Mouse (Mus musculus): ENCODE measurements at regions not wholly inside any gene's neighbourhood (a gene's known extent, or its start where the extent isn't known, plus 50 kb on each side); places are given as distances from the start of the nearest gene placed in this dataset.

DNA sequence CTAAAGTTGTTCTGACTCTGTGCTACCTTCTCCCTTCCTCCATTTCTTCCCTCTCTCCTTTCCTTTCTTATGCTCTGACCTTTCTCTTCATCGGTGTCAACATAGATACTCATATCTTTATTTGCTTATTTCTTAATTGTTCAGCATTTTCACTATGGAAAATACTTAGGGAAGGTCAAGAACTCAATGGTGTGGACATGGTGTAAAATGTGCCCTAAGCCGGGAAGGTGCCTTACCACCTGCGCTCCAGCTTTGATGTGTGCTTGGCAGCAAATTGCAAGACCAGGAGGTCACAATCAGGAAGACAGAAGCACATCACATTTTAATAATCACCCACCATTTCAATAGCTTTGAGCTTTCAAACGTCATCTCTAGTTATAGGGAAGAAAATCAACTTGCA lies 324.0 kb upstream of the Meis1 start:
- no peak for TF ChIP-seq CTCF (IDR thresholded peaks at IDR 0.05; ENCODE audit: control insufficient read depth, insufficient read depth, insufficient replicate concordance, low read depth, low read length)
- TF ChIP-seq POLR2A (IDR thresholded peaks at IDR 0.05; ENCODE audit: control insufficient read depth, low read depth, low read length) = no peak

All from testis, adult 2 months (tissue).